Mouse (Mus musculus): Measurements from ENCODE around the gene Pld3. TPM values are rescaled to one million over a fixed set of nuclear protein-coding genes. Genes with fewer than 3 reads are reported as not detected.

Pld3 gene
- polyA plus RNA-seq, 1 experiment from 2014 or later = 78.8 TPM

DNA sequence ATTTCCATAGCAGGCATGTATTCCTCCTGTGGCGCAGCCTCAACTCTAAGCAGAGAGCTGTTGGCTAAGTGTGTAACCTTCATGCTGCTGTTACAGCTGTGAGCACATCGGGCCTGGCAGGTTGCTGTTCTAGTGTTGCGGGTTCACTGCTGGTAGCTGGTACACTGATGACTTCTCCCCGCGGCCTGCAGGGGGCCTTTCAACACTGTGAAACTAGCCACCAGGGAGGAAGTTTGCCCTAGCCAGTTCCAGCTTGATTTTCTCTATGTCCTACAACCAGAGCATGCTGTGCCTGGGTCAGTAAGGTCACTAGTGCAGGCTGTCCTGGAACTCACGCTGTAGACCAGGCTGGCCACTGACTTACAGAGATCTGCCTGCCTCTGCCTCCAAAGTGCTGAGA lies 23.9 kb upstream of the Pld3 start:
- WGBS = 74% methylated on average over 6 of the region's 6 CpGs
- Histone ChIP-seq H3K36me3 (ENCODE audit: control insufficient read depth, insufficient read depth, low read length) (peaks cover 67% of the 10 kb centered on the region), H3K4me1 (ENCODE audit: control insufficient read depth, insufficient read depth, low read length) (no peaks in the 10 kb centered on the region), H3K9me3 (ENCODE audit: control insufficient read depth, low read length) (no peaks in the 10 kb centered on the region), H3K27ac (ENCODE audit: low read depth, low read length) (no peak overlapping the region), H3K9ac (ENCODE audit: low read depth, low read length) (no peak overlapping the region), H3K4me3 (ENCODE audit: low read length) (no peak overlapping the region), H3K27me3 (ENCODE audit: control insufficient read depth, insufficient read depth, low read length) (no peaks in the 10 kb centered on the region), H3K4me2 (replicated peaks; ENCODE audit: low read depth, low read length) (no peak overlapping the region)
- 0 out of 2 replicates have a peak, but pooled peaks have one; percentile 24 for ATAC-seq (ENCODE audit: low FRiP score, low TSS enrichment)

DNA sequence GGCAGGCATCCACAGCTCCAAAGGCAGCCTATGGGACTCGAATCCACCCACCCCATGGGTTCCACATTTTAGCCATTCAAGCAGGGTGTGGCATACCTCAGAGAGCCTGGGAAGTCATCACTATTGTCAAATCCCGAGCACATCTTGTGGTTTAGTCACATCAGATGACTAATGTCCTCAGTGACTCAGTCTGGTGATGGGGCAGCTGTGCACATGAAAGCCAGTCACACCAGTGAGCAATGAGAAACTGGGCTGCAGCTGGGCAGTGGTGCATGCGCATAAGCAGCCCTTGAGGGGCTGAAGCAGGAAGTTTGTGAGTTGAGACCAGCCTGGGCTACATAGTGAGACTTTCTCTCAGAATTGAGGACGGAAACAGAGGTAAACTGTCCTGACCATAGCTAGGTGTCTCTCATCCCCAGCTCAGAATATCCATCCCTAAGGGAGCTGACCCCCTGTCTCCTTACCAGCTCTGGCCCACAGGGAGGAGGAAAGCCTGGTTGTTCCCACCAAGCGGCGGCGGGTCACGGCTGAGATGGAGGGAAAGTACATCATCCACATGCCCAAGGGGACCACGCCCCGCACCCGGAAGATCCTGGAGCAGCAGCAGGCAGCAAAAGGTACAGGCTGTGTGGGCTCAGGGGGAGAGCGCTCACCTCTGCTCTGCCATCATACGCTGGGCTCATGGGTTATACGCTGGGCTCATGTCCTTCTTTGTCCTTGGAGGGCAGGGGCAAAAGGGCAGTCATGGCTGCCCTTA lies 21.3 kb upstream of the Pld3 start:
- no peak overlapping the region for H3K9ac ChIP-seq (ENCODE audit: low read depth, low read length)
- H3K36me3 ChIP-seq (ENCODE audit: control insufficient read depth, insufficient read depth, low read length) = peaks cover 62% of the 10 kb centered on the region
- H3K27me3 ChIP-seq (ENCODE audit: control insufficient read depth, insufficient read depth, low read length) = no peaks in the 10 kb centered on the region
- H3K4me3 ChIP-seq (ENCODE audit: low read length) = no peak overlapping the region
- WGBS = 90% methylated on average over 14 of the region's 14 CpGs
- no peaks in the 10 kb centered on the region for H3K4me1 ChIP-seq (ENCODE audit: control insufficient read depth, insufficient read depth, low read length)
- H3K27ac ChIP-seq (ENCODE audit: low read depth, low read length) = no peak overlapping the region
- H3K4me2 ChIP-seq (replicated peaks; ENCODE audit: low read depth, low read length) = no peak overlapping the region
- no peak for ATAC-seq (ENCODE audit: low FRiP score, low TSS enrichment)
- H3K9me3 ChIP-seq (ENCODE audit: control insufficient read depth, low read length) = no peaks in the 10 kb centered on the region

DNA sequence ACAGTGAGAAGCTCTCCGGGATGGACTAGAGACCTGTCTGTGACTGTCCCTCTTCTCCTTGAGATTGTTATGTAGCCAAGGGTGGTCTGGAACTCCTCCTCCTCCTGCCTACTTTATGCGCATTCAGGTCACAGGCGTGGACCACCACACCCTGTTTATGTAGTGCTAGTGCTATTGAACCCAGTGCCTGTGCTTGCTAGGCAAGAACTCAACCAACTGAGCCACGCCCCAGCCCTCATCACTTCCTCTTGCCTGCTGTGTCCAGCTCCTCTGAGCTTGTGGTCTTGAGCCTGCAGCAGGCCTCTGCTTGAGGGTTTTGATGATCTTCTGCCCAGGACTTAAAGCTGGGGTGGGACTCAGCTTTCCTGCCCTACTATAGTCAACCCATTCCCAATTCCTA lies 19.1 kb upstream of the Pld3 start:
- Histone ChIP-seq H3K4me3 (ENCODE audit: low read length) (no peak overlapping the region), H3K36me3 (ENCODE audit: control insufficient read depth, insufficient read depth, low read length) (peaks cover 67% of the 10 kb centered on the region), H3K4me2 (replicated peaks; ENCODE audit: low read depth, low read length) (no peak overlapping the region), H3K4me1 (ENCODE audit: control insufficient read depth, insufficient read depth, low read length) (no peaks in the 10 kb centered on the region), H3K9ac (ENCODE audit: low read depth, low read length) (no peak overlapping the region), H3K9me3 (ENCODE audit: control insufficient read depth, low read length) (no peaks in the 10 kb centered on the region), H3K27me3 (ENCODE audit: control insufficient read depth, insufficient read depth, low read length) (no peaks in the 10 kb centered on the region), H3K27ac (ENCODE audit: low read depth, low read length) (no peak overlapping the region)
- no peak for ATAC-seq (ENCODE audit: low FRiP score, low TSS enrichment)
- 94% methylated on average over 4 of the region's 4 CpGs for WGBS

DNA sequence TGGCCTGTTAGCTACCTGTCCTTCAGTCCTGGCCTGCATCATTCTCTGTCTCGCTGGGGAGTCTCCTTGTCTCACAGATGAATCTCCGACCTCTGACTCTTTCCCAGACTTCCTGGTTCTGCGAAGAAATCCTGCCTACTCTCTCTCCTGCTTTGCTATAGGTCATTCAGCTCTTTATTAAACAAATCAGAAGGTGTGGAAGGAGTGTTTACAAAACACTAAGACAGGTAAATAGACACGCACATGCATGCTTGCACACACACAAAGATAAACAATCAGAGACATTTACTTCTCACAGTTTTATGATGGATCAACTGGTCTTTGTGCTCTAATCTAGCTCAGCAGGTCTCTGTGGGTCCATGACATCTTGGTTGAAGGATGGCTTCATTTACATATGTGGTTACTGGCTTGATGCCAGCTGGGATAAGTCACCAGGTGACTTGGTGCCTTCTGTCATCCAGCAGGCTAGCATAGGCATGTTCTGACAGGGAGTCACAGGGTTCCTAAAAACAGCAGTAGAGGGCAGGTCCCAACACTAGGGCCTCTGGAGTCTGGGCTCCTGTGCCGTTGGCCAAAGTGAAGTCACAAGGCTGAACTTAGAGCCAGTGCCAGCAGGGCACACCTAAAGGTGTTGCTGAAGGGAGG lies 16.7 kb upstream of the Pld3 start:
- no peak overlapping the region for H3K27ac ChIP-seq (ENCODE audit: low read depth, low read length)
- H3K4me3 ChIP-seq (ENCODE audit: low read length) = no peak overlapping the region
- H3K4me1 ChIP-seq (ENCODE audit: control insufficient read depth, insufficient read depth, low read length) = no peaks in the 10 kb centered on the region
- H3K9ac ChIP-seq (ENCODE audit: low read depth, low read length) = no peak overlapping the region
- 82% methylated on average over 5 of the region's 5 CpGs for WGBS
- no peak overlapping the region for H3K4me2 ChIP-seq (replicated peaks; ENCODE audit: low read depth, low read length)
- H3K36me3 ChIP-seq (ENCODE audit: control insufficient read depth, insufficient read depth, low read length) = peaks cover 62% of the 10 kb centered on the region
- ATAC-seq (ENCODE audit: low FRiP score, low TSS enrichment) = no peak
- no peaks in the 10 kb centered on the region for H3K27me3 ChIP-seq (ENCODE audit: control insufficient read depth, insufficient read depth, low read length)
- H3K9me3 ChIP-seq (ENCODE audit: control insufficient read depth, low read length) = no peaks in the 10 kb centered on the region

DNA sequence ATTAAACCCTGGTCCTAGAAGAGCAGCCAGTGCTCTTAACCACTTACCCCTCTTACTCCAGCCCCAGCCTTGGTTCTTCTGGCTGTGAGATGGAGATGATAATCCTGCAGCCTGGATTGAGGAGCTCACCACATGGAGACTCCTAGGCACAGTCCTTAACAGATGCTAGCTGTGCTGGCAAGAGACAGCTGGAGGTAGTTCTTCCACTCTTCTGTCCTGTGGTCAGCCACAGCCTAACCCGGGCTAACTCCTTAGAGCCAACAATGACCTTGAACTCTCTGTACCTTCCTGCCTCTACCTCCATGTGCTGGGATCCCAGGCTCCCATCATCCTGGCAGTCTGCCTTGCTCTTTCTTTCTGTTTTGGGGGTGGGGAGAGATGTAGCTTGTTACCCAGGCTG lies 8.0 kb upstream of the Pld3 start:
- Histone ChIP-seq H3K9ac (ENCODE audit: low read depth, low read length) (no peak overlapping the region), H3K27ac (ENCODE audit: low read depth, low read length) (no peak overlapping the region), H3K4me2 (replicated peaks; ENCODE audit: low read depth, low read length) (no peak overlapping the region), H3K4me1 (ENCODE audit: control insufficient read depth, insufficient read depth, low read length) (0 out of 2 replicates have a peak, but pooled peaks cover 3% of the 10 kb centered on the region), H3K4me3 (ENCODE audit: low read length) (no peak overlapping the region), H3K27me3 (ENCODE audit: control insufficient read depth, insufficient read depth, low read length) (no peaks in the 10 kb centered on the region), H3K9me3 (ENCODE audit: control insufficient read depth, low read length) (no peaks in the 10 kb centered on the region), H3K36me3 (ENCODE audit: control insufficient read depth, insufficient read depth, low read length) (peaks cover 48% of the 10 kb centered on the region)
- no peak for ATAC-seq (ENCODE audit: low FRiP score, low TSS enrichment)
- WGBS = 82% methylated on average over 1 of the region's 1 CpGs

DNA sequence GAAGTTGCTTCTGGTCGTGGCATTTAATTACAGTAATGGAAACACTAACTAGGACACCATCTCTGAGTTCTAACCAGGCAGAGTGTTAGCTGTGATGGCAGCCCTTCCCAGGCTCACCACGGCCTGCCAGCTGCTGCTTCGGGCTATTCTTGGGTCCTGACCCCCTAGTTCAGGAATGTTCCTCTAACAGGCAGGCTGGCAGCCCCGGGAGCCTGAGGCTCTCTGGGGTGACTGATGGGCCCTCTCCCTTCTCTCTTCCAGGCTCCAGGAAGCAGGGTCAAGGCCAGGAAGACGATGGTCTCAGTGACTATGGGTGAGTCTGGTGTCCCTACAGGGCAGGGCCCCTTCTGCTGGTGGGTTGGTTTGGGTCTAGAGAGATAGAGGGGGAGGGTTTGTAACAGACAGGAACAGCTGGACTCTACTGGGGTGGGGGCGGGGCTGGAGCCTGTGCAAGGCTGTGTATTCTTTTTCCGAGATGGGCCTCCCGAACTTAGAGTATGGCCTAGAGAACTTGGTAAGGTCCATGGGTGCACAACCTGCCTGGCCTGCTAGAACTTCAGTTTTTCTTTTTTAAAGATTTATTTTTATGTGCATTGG lies 7.4 kb upstream of the Pld3 start:
- H3K9me3 ChIP-seq (ENCODE audit: control insufficient read depth, low read length) = no peaks in the 10 kb centered on the region
- no peak overlapping the region for H3K9ac ChIP-seq (ENCODE audit: low read depth, low read length)
- 0 out of 2 replicates have a peak, but pooled peaks cover 3% of the 10 kb centered on the region for H3K4me1 ChIP-seq (ENCODE audit: control insufficient read depth, insufficient read depth, low read length)
- no peak overlapping the region for H3K27ac ChIP-seq (ENCODE audit: low read depth, low read length)
- H3K4me3 ChIP-seq (ENCODE audit: low read length) = no peak overlapping the region
- 0 out of 2 replicates have a peak, but pooled peaks have one; percentile 64 for ATAC-seq (ENCODE audit: low FRiP score, low TSS enrichment)
- H3K4me2 ChIP-seq (replicated peaks; ENCODE audit: low read depth, low read length) = no peak overlapping the region
- no peaks in the 10 kb centered on the region for H3K27me3 ChIP-seq (ENCODE audit: control insufficient read depth, insufficient read depth, low read length)
- WGBS = 68% methylated on average over 8 of the region's 8 CpGs
- H3K36me3 ChIP-seq (ENCODE audit: control insufficient read depth, insufficient read depth, low read length) = peaks cover 45% of the 10 kb centered on the region

DNA sequence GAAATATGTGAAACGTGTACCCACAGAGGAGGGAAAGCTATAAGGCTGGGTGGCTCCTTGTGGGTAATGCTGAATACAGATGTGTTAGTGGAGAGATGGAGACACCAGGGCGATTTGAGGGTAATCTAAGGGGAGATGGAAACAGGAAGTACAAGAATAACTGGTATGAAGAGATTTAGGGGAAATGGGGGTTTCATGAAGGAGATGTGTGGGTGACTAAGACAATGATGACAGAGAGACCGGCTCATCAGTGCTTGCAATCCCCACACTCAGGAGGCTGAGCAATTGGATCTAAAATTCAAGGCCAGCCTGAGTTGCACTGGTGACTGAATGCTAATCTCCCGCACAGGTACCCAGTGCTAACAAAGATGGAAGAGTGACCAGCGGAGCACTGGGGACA lies 948 bp downstream of the Pld3 start:
- peaks cover 6% of the 10 kb centered on the region for H3K36me3 ChIP-seq (ENCODE audit: control insufficient read depth, insufficient read depth, low read length)
- H3K4me3 ChIP-seq (ENCODE audit: low read length) = peak overlapping the region; percentile 82
- H3K27ac ChIP-seq (ENCODE audit: low read depth, low read length) = no peak overlapping the region
- H3K4me2 ChIP-seq (replicated peaks; ENCODE audit: low read depth, low read length) = peak overlapping the region; percentile 65
- 55% methylated on average over 5 of the region's 5 CpGs for WGBS
- no peak for ATAC-seq (ENCODE audit: low FRiP score, low TSS enrichment)
- no peaks in the 10 kb centered on the region for H3K9me3 ChIP-seq (ENCODE audit: control insufficient read depth, low read length)
- 0 out of 2 replicates have a peak overlapping the region, but pooled peaks have one; percentile 75 for H3K9ac ChIP-seq (ENCODE audit: low read depth, low read length)
- H3K27me3 ChIP-seq (ENCODE audit: control insufficient read depth, insufficient read depth, low read length) = no peaks in the 10 kb centered on the region
- peaks cover 5% of the 10 kb centered on the region; the same call in 1 of the 2 replicates for H3K4me1 ChIP-seq (ENCODE audit: control insufficient read depth, insufficient read depth, low read length)

DNA sequence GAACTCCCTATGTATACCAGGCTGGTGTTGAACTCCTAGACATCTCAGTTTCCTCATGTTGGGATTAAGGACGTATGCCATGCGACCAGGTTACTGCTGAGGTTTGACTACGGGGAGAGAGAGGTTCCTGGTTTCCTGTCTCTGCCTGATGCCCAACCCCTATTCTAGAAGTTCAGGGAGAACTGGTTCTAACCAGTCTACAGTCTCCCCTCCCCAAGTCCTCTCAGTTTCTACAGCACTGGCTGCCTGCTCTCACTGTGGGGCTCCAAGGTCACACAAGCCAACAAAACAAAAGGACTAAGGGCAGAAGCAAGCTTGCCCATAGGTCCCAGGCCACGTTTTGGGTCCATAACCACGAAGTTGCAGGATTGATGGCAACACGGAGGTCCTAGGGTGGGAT lies 3.4 kb downstream of the Pld3 start:
- H3K4me2 ChIP-seq (replicated peaks; ENCODE audit: low read depth, low read length) = no peak overlapping the region
- ATAC-seq (ENCODE audit: low FRiP score, low TSS enrichment) = no peak
- no peaks in the 10 kb centered on the region for H3K9me3 ChIP-seq (ENCODE audit: control insufficient read depth, low read length)
- peaks cover 5% of the 10 kb centered on the region; the same call in 1 of the 2 replicates for H3K4me1 ChIP-seq (ENCODE audit: control insufficient read depth, insufficient read depth, low read length)
- H3K9ac ChIP-seq (ENCODE audit: low read depth, low read length) = no peak overlapping the region
- WGBS = 71% methylated on average over 6 of the region's 6 CpGs
- H3K36me3 ChIP-seq (ENCODE audit: control insufficient read depth, insufficient read depth, low read length) = no peaks in the 10 kb centered on the region
- H3K27ac ChIP-seq (ENCODE audit: low read depth, low read length) = no peak overlapping the region
- no peak overlapping the region for H3K4me3 ChIP-seq (ENCODE audit: low read length)
- no peaks in the 10 kb centered on the region for H3K27me3 ChIP-seq (ENCODE audit: control insufficient read depth, insufficient read depth, low read length)
